Mouse (Mus musculus) gastrocnemius, adult 18-20 months (tissue): Measurements from ENCODE around the gene Mospd3. TPM values are rescaled to one million over a fixed set of nuclear protein-coding genes. Genes with fewer than 3 reads are reported as not detected.
"Not testable (repeated sequence)": the region's sequence is repeated elsewhere in the genome, so short reads cannot be mapped to it uniquely, and the experiment has no call there.

Source experiments
- DNase-seq: peaks from one replicate; pipeline ENCODE4 v3.0.0; 2021; ENCODE audit warnings: low spot score
- total RNA-seq, 2 experiments: library from RNA; stranded (reverse); gene quantifications; 2 replicates each; pipeline ENCODE4 v1.2.3; 2021

The Mospd3 gene
- total RNA-seq, 2 experiments from 2014 or later = 8.8 to 8.9 TPM

- DNase-seq = no peak
These were observed 23.2 kb upstream of the Mospd3 start for GRCm38 (mm10) chr5:137623937-137624530.

- no peak for DNase-seq
These were observed 14.5 kb upstream of the Mospd3 start for GRCm38 (mm10) chr5:137615347-137615746.

- DNase-seq = not testable (repeated sequence)
These were observed 14.1 kb upstream of the Mospd3 start for GRCm38 (mm10) chr5:137614921-137615320.

- peak; percentile 50 for DNase-seq
These were observed 12.7 kb upstream of the Mospd3 start, which contains the start of gene Pcolce for GRCm38 (mm10) chr5:137613550-137613949. Gene Pcolce, minus strand, starts transcription at chr5:137613784.

GRCm38 (mm10) chr5:137613076-137613475, 12.2 kb upstream of the Mospd3 start:
- DNase-seq = peak; percentile 38

- DNase-seq = peak; percentile 79
These were observed 10.4 kb upstream of the Mospd3 start for GRCm38 (mm10) chr5:137611245-137611602.

GRCm38 (mm10) chr5:137610548-137611244, 9.8 kb upstream of the Mospd3 start:
- DNase-seq = peak; percentile 89

- DNase-seq = no peak
These were observed 9.2 kb upstream of the Mospd3 start for GRCm38 (mm10) chr5:137610056-137610455.

GRCm38 (mm10) chr5:137609292-137609691, 8.4 kb upstream of the Mospd3 start:
- DNase-seq = no peak

- DNase-seq = no peak
These were observed 7.9 kb upstream of the Mospd3 start for GRCm38 (mm10) chr5:137608654-137609190.

GRCm38 (mm10) chr5:137607860-137608653, 7.2 kb upstream of the Mospd3 start:
- no peak for DNase-seq

- DNase-seq = peak; percentile 46
These were observed 489 bp upstream of the Mospd3 start for GRCm38 (mm10) chr5:137601365-137601729.

- no peak for DNase-seq
These were observed 608 bp downstream of the Mospd3 start for GRCm38 (mm10) chr5:137600281-137600618.

GRCm38 (mm10) chr5:137599600-137599999, 1.3 kb downstream of the Mospd3 start:
- DNase-seq = no peak

GRCm38 (mm10) chr5:137598100-137598826, 2.6 kb downstream of the Mospd3 start:
- no peak for DNase-seq

GRCm38 (mm10) chr5:137597625-137598024, 3.2 kb downstream of the Mospd3 start:
- no peak for DNase-seq

- DNase-seq = no peak
These were observed 4.1 kb downstream of the Mospd3 start for GRCm38 (mm10) chr5:137596601-137597261.

GRCm38 (mm10) chr5:137595921-137596320, 4.9 kb downstream of the Mospd3 start:
- DNase-seq = no peak

- no peak for DNase-seq
These were observed 10.4 kb downstream of the Mospd3 start for GRCm38 (mm10) chr5:137590507-137590906.

GRCm38 (mm10) chr5:137584976-137585375, 15.9 kb downstream of the Mospd3 start:
- peak; percentile 79 for DNase-seq

- no peak for DNase-seq
These were observed 17.1 kb downstream of the Mospd3 start for GRCm38 (mm10) chr5:137583670-137584169.
